Mouse (Mus musculus): ENCODE data around the gene I0C0044D17Rik. TPM values are rescaled to one million over a fixed set of nuclear protein-coding genes. Genes with fewer than 3 reads are reported as not detected.

Gene I0C0044D17Rik
- polyA plus RNA-seq, 1 experiment from 2014 or later, result not detected

Other genes starting within 250 kb of the I0C0044D17Rik start
- not detected in 2 replicates for gene L1td1, start 97.1 kb downstream of the I0C0044D17Rik start, polyA plus RNA-seq (2014; fragmentation: Nextera tagmentation; extraction: Ambion mirVana)
- gene Kank4, start 6.3 kb downstream of the I0C0044D17Rik start, polyA plus RNA-seq (2014; fragmentation: Nextera tagmentation; extraction: Ambion mirVana), result 0.95 and 1.0 TPM in 2 replicates
- 36.1 and 39.4 TPM in 2 replicates for gene Usp1, start 100.0 kb upstream of the I0C0044D17Rik start, polyA plus RNA-seq (2014; fragmentation: Nextera tagmentation; extraction: Ambion mirVana)
- gene Angptl3, start 207.1 kb upstream of the I0C0044D17Rik start, polyA plus RNA-seq (2014; fragmentation: Nextera tagmentation; extraction: Ambion mirVana), result 0.82 and 1.3 TPM in 2 replicates

Measured in hindbrain, embryonic 14.5 days (tissue).